Mouse (Mus musculus): Measurements from ENCODE around the gene Krt90.

Gene Krt90

GRCm38 (mm10) chr15:101508247-101508646 lies 54.5 kb downstream of the Krt90 start:
- no peak for DNase-seq

- no peak for DNase-seq
Observed at GRCm38 (mm10) chr15:101506896-101507758, 55.6 kb downstream of the Krt90 start.
